Mouse (Mus musculus) liver, postnatal 0 days (tissue): ENCODE results near the gene Cfap46. TPM values are rescaled to one million over a fixed set of nuclear protein-coding genes. Genes with fewer than 3 reads are reported as not detected.

ENCODE experiments used
- ATAC-seq: fragments of 200-750 bp; cut with Nextera tagmentation; 2 replicates; pipeline ENCODE4 v1.8.0; 2017; ENCODE audit warnings: mild to moderate bottlenecking, moderate library complexity
- DNase-seq: peaks from one replicate; pipeline ENCODE4 v3.0.0-alpha.2; 2016
- H3K27ac ChIP-seq: fragments of 300-500 bp; sonication (generic); 2 replicates; pipeline ENCODE4 v1.5.1; 2014; ENCODE audit warnings: antibody characterized with exemption, moderate library complexity, mild to moderate bottlenecking, low read depth
- H3K27me3 ChIP-seq: fragments of 300-500 bp; sonication (generic); 2 replicates; pipeline ENCODE4 v1.6.1; 2014; ENCODE audit warnings: low read length, control low read depth, mixed read lengths; ENCODE audit not compliant: insufficient read depth
- H3K36me3 ChIP-seq: fragments of 300-500 bp; sonication (generic); replicated peaks from 2 replicates; pipeline ENCODE4 v1.6.1; 2014; ENCODE audit warnings: mild to moderate bottlenecking, control low read depth, low read length, moderate library complexity, mixed read lengths; ENCODE audit not compliant: insufficient read depth
- H3K4me1 ChIP-seq: fragments of 300-500 bp; sonication (generic); 2 replicates; pipeline ENCODE4 v1.6.1; 2014; ENCODE audit warnings: antibody characterized with exemption, mild to moderate bottlenecking, control low read depth; ENCODE audit not compliant: insufficient read depth
- H3K4me2 ChIP-seq: fragments of 300-500 bp; sonication (generic); 2 replicates; pipeline ENCODE4 v1.6.1; 2014; ENCODE audit warnings: low read depth, mild to moderate bottlenecking, low read length, moderate library complexity, mixed read lengths
- H3K4me3 ChIP-seq: fragments of 300-500 bp; sonication (generic); 2 replicates; pipeline ENCODE4 v1.5.1; 2014; ENCODE audit warnings: low read depth, low read length
- H3K9ac ChIP-seq: fragments of 300-500 bp; sonication (generic); replicated peaks from 2 replicates; pipeline ENCODE4 v1.6.1; 2014; ENCODE audit warnings: mild to moderate bottlenecking, moderate library complexity
- H3K9me3 ChIP-seq: fragments of 300-500 bp; sonication (generic); 2 replicates; pipeline ENCODE4 v1.6.1; 2016; ENCODE audit warnings: mild to moderate bottlenecking, control low read depth, low read length, mixed read lengths
- CTCF ChIP-seq: sonication (generic); IDR thresholded peaks from 2 replicates; pipeline ENCODE4 v1.5.1; 2016; ENCODE audit warnings: antibody characterized with exemption, low read depth
- EP300 ChIP-seq: IDR thresholded peaks from 2 replicates; pipeline ENCODE4 v1.6.1; 2016; ENCODE audit warnings: antibody characterized with exemption, low read depth, mild to moderate bottlenecking
- WGBS: fragments of 180-500 bp; shearing (Covaris S2); extraction: QIAGEN DNeasy Blood & Tissue Kit; methylation state at CpG from one replicate; pipeline ENCODE4 v1.1.7; 2014; ENCODE audit not compliant: insufficient replicate concordance; 5-methylcytosine and 5-hydroxymethylcytosine counted together
- polyA plus RNA-seq: library from polyadenylated mRNA; unstranded; fragments of >200 nt; fragmentation: Nextera tagmentation; extraction: Ambion mirVana; gene quantifications from 2 replicates; pipeline ENCODE4 v1.2.1, GENCODE M21; 2015

The Cfap46 gene
- polyA plus RNA-seq, 1 experiment from 2014 or later: not detected

DNA sequence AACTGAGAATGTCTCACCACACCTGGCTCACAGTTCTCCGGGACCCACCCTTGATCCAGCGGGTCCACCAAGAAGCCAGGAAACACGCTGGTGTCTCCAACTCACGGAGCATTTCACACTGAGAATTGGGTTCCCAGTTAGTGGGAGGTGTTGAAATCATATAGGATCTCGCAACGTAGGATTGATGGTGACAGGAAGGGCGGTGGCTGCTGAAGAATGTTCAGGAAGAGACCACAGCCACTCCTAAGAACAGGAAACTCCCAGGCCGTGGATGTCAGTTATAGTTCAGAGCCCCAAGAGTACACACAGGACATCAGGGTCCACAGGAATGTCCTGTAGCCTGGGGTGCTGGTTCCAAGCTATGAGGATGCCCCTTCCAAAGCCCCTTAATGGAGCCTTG lies 34.2 kb upstream of the Cfap46 start:
- Histone ChIP-seq H3K9ac (no peak overlapping the region), H3K4me1 (no peaks in the 10 kb centered on the region), H3K36me3 (no peaks in the 10 kb centered on the region), H3K4me2 (no peak overlapping the region), H3K27ac (no peak overlapping the region), H3K9me3 (no peaks in the 10 kb centered on the region), H3K27me3 (no peaks in the 10 kb centered on the region), H3K4me3 (no peak overlapping the region)
- DNase-seq: no peak
- WGBS: 55% methylated on average over 8 of the region's 8 CpGs
- no peak for ATAC-seq
- no peak for TF ChIP-seq CTCF
- no peak for TF ChIP-seq EP300

GRCm38 (mm10) chr7:139711821-139712220 lies 28.2 kb upstream of the Cfap46 start:
- no peak overlapping the region for H3K4me2 ChIP-seq
- H3K9me3 ChIP-seq: no peaks in the 10 kb centered on the region
- H3K4me1 ChIP-seq: no peaks in the 10 kb centered on the region
- H3K4me3 ChIP-seq: no peak overlapping the region
- H3K27ac ChIP-seq: no peak overlapping the region
- ATAC-seq: no peak
- no peak for TF ChIP-seq EP300
- no peak for TF ChIP-seq CTCF
- DNase-seq: no peak
- H3K36me3 ChIP-seq: no peaks in the 10 kb centered on the region
- H3K9ac ChIP-seq: no peak overlapping the region
- no peaks in the 10 kb centered on the region for H3K27me3 ChIP-seq

- TF ChIP-seq CTCF: no peak
- TF ChIP-seq EP300: no peak
- H3K9ac ChIP-seq: no peak overlapping the region
- no peaks in the 10 kb centered on the region for H3K4me1 ChIP-seq
- DNase-seq: no peak
- no peak overlapping the region for H3K4me2 ChIP-seq
- no peaks in the 10 kb centered on the region for H3K36me3 ChIP-seq
- WGBS: 45% methylated on average over 13 of the region's 13 CpGs
- ATAC-seq: no peak
- no peak overlapping the region for H3K4me3 ChIP-seq
- H3K9me3 ChIP-seq: no peaks in the 10 kb centered on the region
- no peaks in the 10 kb centered on the region for H3K27me3 ChIP-seq
- H3K27ac ChIP-seq: no peak overlapping the region
Measured at GRCm38 (mm10) chr7:139706411-139707120, 22.9 kb upstream of the Cfap46 start.

DNA sequence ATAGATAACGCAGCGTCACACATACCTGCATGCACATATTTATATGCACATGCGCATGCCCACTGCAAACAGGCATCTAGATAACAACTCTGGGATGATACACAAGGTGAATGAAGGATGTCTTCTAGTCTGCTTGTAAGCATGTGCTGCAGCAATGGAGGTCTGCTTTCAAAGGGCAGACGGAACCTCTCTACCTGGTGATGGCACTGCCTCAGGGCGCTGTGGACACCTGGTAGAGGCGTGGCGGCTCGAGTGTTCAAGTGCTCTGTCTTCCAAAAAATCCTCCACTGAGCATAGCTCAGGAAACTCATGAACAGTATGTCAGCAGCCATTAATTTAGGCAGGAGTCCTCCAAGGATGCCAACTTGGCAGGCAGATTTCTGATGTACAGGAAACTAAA lies 22.2 kb upstream of the Cfap46 start:
- Histone ChIP-seq H3K4me2 (no peak overlapping the region), H3K4me1 (no peaks in the 10 kb centered on the region), H3K4me3 (no peak overlapping the region), H3K9ac (no peak overlapping the region), H3K27ac (no peak overlapping the region), H3K9me3 (no peaks in the 10 kb centered on the region), H3K36me3 (no peaks in the 10 kb centered on the region), H3K27me3 (no peaks in the 10 kb centered on the region)
- DNase-seq (no peak), ATAC-seq (no peak)
- WGBS: 77% methylated on average over 8 of the region's 8 CpGs
- no peak for TF ChIP-seq CTCF
- TF ChIP-seq EP300: no peak

- Histone ChIP-seq H3K27ac (no peak overlapping the region), H3K9me3 (no peaks in the 10 kb centered on the region), H3K9ac (no peak overlapping the region), H3K4me1 (no peaks in the 10 kb centered on the region), H3K4me2 (no peak overlapping the region), H3K36me3 (no peaks in the 10 kb centered on the region), H3K4me3 (no peak overlapping the region), H3K27me3 (no peaks in the 10 kb centered on the region)
- no peak for DNase-seq
- WGBS: 36% methylated on average over 4 of the region's 4 CpGs
- peak; percentile 67 for ATAC-seq
- no peak for TF ChIP-seq CTCF
- TF ChIP-seq EP300: peak; percentile 70; the same call in 1 of the 2 replicates
Measured at GRCm38 (mm10) chr7:139705081-139705480, 21.5 kb upstream of the Cfap46 start.

- Histone ChIP-seq H3K4me3 (no peak overlapping the region), H3K36me3 (no peaks in the 10 kb centered on the region), H3K4me2 (no peak overlapping the region), H3K27ac (no peak overlapping the region), H3K27me3 (no peaks in the 10 kb centered on the region), H3K9ac (no peak overlapping the region), H3K4me1 (no peaks in the 10 kb centered on the region), H3K9me3 (no peaks in the 10 kb centered on the region)
- no peak for DNase-seq
- no peak for TF ChIP-seq CTCF
- no peak for TF ChIP-seq EP300
- 0% methylated on average over 2 of the region's 2 CpGs for WGBS
- ATAC-seq: no peak
Measured at GRCm38 (mm10) chr7:139703826-139704199, 20.2 kb upstream of the Cfap46 start.
